11 mouse cellular contexts compared by ENCODE assay signal in the genomic region with DNA sequence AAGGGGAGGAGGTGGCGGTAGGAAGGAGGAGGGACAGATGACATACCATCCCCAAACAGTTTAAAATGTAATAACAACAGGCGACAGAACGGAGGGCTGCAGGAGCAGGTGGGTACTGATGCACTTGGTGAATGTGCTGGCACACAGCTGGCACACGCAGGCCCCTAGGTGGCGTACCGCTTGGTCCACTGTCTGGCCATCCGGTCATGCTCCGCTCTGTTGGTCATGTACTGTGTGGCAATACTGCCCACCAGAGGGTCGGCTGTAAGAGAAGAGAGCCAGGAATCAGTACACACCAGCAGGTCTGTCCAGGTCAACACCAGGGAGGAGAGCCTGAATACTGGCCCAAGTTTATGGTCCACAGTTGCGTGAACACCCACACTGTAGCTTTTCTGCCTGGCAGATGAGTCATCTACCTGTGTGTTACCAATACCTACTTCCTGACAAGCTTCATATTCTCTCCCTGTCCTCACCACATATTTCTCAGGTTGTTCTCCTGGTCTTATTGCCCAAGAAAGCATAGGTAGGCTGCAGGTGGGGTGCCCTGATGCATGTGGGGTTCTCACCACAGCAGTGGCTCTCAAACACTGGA.
DNase-seq lines count a peak whose midpoint lies in the region; ATAC-seq and TF ChIP-seq lines count a peak whose summit lies in the region.
"Had no signal": no experiment of that assay in that cellular context is flagged by ENCODE, and none has a peak within 500 bp of the region (broad histone marks: within the 10 kb centered on the region; RNA-seq: fewer than 3 reads in every experiment).

No protein-coding gene starts in this region.

- H3K4me2 ChIP-seq in limb, embryonic 11.5 days (ENCODE audit: low read depth, severe bottlenecking): no peak overlapping the region
- H3K4me2 ChIP-seq in forebrain, embryonic 12.5 days: no peak overlapping the region
- no peak overlapping the region for H3K4me2 ChIP-seq in hindbrain, embryonic 12.5 days (replicated peaks)
- H3K4me2 ChIP-seq in midbrain, postnatal 0 days (ENCODE audit: low read depth, low read length, poor library complexity, severe bottlenecking): no peak overlapping the region

- H3K9ac ChIP-seq in limb, embryonic 11.5 days (ENCODE audit: low read length): no peak overlapping the region
- H3K9ac ChIP-seq in forebrain, embryonic 12.5 days: no peak overlapping the region
- H3K9ac ChIP-seq in hindbrain, embryonic 12.5 days: no peak overlapping the region
- H3K9ac ChIP-seq in midbrain, postnatal 0 days (replicated peaks; ENCODE audit: low read length, poor library complexity, severe bottlenecking): no peak overlapping the region
- H3K9ac ChIP-seq: liver, postnatal 0 days had no signal

- H3K9me3 ChIP-seq in limb, embryonic 11.5 days (ENCODE audit: control insufficient read depth, low read length): no peaks in the 10 kb centered on the region
- no peaks in the 10 kb centered on the region for H3K9me3 ChIP-seq in limb, embryonic 10.5 days (replicated peaks)
- no peaks in the 10 kb centered on the region for H3K9me3 ChIP-seq in forebrain, embryonic 12.5 days
- no peaks in the 10 kb centered on the region for H3K9me3 ChIP-seq in hindbrain, embryonic 12.5 days (replicated peaks)
- H3K9me3 ChIP-seq in midbrain, postnatal 0 days (ENCODE audit: low read length): no peaks in the 10 kb centered on the region
- H3K9me3 ChIP-seq: G1E had no signal

- no peak overlapping the region for H3K27ac ChIP-seq in limb, embryonic 11.5 days (replicated peaks; ENCODE audit: low read depth, low read length)
- H3K27ac ChIP-seq in limb, embryonic 10.5 days: no peak overlapping the region
- H3K27ac ChIP-seq in forebrain, embryonic 12.5 days: no peak overlapping the region
- no peak overlapping the region for H3K27ac ChIP-seq in hindbrain, embryonic 12.5 days
- peak overlapping the region; percentile 6; the same call in 1 of the 2 replicates for H3K27ac ChIP-seq in midbrain, postnatal 0 days (ENCODE audit: low read depth, low read length)

- H3K36me3 ChIP-seq in limb, embryonic 11.5 days (ENCODE audit: control insufficient read depth, insufficient read depth, low read length): no peaks in the 10 kb centered on the region
- H3K36me3 ChIP-seq in limb, embryonic 10.5 days: no peaks in the 10 kb centered on the region
- no peaks in the 10 kb centered on the region for H3K36me3 ChIP-seq in forebrain, embryonic 12.5 days (replicated peaks)
- H3K36me3 ChIP-seq in hindbrain, embryonic 12.5 days: no peaks in the 10 kb centered on the region
- H3K36me3 ChIP-seq in midbrain, postnatal 0 days (ENCODE audit: insufficient read depth, low read length): no peaks in the 10 kb centered on the region
- H3K36me3 ChIP-seq: G1E had no signal

- no peak for ATAC-seq in limb, embryonic 11.5 days (ENCODE audit: insufficient number of reproducible peaks, low FRiP score, low TSS enrichment, low read depth)
- peak; percentile 71; the same call in 1 of the 2 replicates for ATAC-seq in forebrain, embryonic 12.5 days (ENCODE audit: low FRiP score)
- ATAC-seq in hindbrain, embryonic 12.5 days (ENCODE audit: low FRiP score): peak; percentile 53
- 0 out of 2 replicates have a peak, but pooled peaks have one; percentile 22 for ATAC-seq in midbrain, postnatal 0 days (ENCODE audit: low FRiP score)
- ATAC-seq: liver, postnatal 0 days had no signal

- no peaks in the 10 kb centered on the region for H3K27me3 ChIP-seq in limb, embryonic 11.5 days (ENCODE audit: control insufficient read depth, insufficient read depth, low read length)
- H3K27me3 ChIP-seq in limb, embryonic 10.5 days (ENCODE audit: low read depth, poor library complexity, severe bottlenecking): no peaks in the 10 kb centered on the region
- H3K27me3 ChIP-seq in forebrain, embryonic 12.5 days: peaks cover 3% of the 10 kb centered on the region; the same call in 1 of the 2 replicates
- H3K27me3 ChIP-seq in hindbrain, embryonic 12.5 days: peaks cover 32% of the 10 kb centered on the region
- H3K27me3 ChIP-seq in midbrain, postnatal 0 days (ENCODE audit: insufficient read depth, low read length): no peaks in the 10 kb centered on the region

- no peak overlapping the region for H3K4me3 ChIP-seq in limb, embryonic 11.5 days (ENCODE audit: low read depth, low read length)
- H3K4me3 ChIP-seq in limb, embryonic 10.5 days: no peak overlapping the region
- no peak overlapping the region for H3K4me3 ChIP-seq in forebrain, embryonic 12.5 days (replicated peaks)
- H3K4me3 ChIP-seq in hindbrain, embryonic 12.5 days: no peak overlapping the region
- H3K4me3 ChIP-seq in midbrain, postnatal 0 days (ENCODE audit: low read depth, low read length): no peak overlapping the region

- peak; percentile 21 for DNase-seq in limb, embryonic 11.5 days (ENCODE audit: low spot score)
- no peak for DNase-seq in limb, embryonic 10.5 days (ENCODE audit: low spot score)
- no peak for DNase-seq in midbrain, postnatal 0 days (ENCODE audit: low spot score)
- no peak for DNase-seq in ovary, postnatal 10 days (ENCODE audit: low spot score)
- no peak for DNase-seq in layer of hippocampus, postnatal 14 days (ENCODE audit: low spot score in 2 of 2)
- DNase-seq: adrenal gland, postnatal 36 days; cerebellum, postnatal 36 days; liver, postnatal 0 days had no signal

- TF ChIP-seq CTCF in midbrain, postnatal 0 days (IDR thresholded peaks at IDR 0.05): peak; percentile 37

- whole genome bisulfite sequencing in limb, embryonic 11.5 days: 83% methylated on average over 10 of the region's 10 CpGs
- WGBS in limb, embryonic 10.5 days: 90% methylated on average over 10 of the region's 10 CpGs
- 66% methylated on average over 10 of the region's 10 CpGs for WGBS in forebrain, embryonic 12.5 days
- WGBS in hindbrain, embryonic 12.5 days: 82% methylated on average over 10 of the region's 10 CpGs
- WGBS in midbrain, postnatal 0 days: 87% methylated on average over 10 of the region's 10 CpGs

- H3K4me1 ChIP-seq in limb, embryonic 11.5 days (ENCODE audit: control insufficient read depth, insufficient read depth, low read length): no peaks in the 10 kb centered on the region
- H3K4me1 ChIP-seq in limb, embryonic 10.5 days: peaks cover 4% of the 10 kb centered on the region; the same call in 1 of the 2 replicates
- H3K4me1 ChIP-seq in forebrain, embryonic 12.5 days: peaks cover 16% of the 10 kb centered on the region
- peaks cover 6% of the 10 kb centered on the region; the same call in 1 of the 2 replicates for H3K4me1 ChIP-seq in hindbrain, embryonic 12.5 days
- H3K4me1 ChIP-seq in midbrain, postnatal 0 days (ENCODE audit: insufficient read depth, low read length): no peaks in the 10 kb centered on the region
